Mouse (Mus musculus): ENCODE results near the gene Rpl35.

The Rpl35 gene

DNA sequence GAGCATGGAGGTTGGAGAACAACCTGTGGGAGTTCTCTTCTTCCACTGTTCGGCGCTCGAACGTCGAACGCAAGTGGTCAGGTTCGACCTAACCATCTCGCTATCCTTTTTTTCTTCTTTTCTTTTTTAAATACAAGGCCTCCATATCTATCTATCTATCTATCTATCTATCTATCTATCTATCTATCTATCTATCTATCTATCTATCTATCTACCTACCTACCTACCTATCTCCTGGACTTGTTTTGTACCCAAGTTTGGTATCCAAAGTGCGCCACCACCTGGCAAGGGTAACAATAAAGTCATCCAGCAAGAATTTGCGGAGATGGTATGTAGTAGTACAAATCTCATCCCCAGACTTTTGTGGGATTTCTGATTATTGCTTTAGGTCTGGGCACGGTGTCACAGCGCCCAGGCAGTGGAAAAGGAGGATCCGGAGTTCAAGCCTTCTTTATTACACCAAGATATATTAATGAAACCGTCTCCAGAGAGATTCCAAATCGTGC lies at the start of gene Rpl35:
Gene Rpl35, minus strand, starts transcription at position 51 of the 506 bp plus-strand sequence.
- 11% methylated on average over 15 of the region's 15 CpGs for WGBS

DNA sequence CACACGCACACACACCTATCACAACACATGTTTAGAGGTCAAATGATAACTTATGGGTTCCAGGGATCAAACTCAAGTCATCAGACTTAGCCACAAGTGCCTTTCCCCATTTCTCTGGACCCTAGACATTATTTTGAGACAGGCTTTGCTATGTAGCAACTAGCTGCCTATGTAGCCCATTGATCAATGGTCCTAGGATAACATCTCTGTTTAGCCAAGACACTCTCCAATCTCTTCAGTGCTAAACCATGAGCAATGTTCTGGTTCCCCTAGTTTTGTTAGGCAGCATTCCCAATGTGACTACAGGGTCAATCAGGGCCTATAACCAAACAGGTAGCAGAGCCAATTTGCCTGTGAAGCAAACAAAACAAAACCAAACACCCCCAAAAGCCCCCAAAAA lies 43.1 kb upstream of the Rpl35 start:
- 100% methylated on average over 1 of the region's 1 CpGs for WGBS

DNA sequence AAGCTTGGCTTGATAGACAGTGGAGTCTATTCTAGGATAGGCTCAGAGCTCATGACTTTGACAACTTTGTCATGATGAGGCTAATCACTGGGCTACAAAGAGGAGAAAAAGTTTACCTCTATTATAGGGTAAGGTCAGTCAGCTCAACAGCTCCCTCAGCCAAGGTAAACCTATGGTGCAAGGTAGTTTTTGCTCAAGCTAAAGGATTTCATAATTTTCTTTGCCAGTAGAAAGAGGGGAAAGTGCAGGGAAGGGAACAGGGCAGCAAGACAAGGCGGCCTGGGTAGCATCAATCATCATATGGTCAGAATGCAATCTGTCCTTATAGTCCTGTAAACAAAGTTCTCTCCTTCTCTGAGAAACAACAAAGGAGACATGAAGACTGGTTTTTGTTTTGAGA lies 34.8 kb upstream of the Rpl35 start:
- 98% methylated on average over 1 of the region's 1 CpGs for WGBS

DNA sequence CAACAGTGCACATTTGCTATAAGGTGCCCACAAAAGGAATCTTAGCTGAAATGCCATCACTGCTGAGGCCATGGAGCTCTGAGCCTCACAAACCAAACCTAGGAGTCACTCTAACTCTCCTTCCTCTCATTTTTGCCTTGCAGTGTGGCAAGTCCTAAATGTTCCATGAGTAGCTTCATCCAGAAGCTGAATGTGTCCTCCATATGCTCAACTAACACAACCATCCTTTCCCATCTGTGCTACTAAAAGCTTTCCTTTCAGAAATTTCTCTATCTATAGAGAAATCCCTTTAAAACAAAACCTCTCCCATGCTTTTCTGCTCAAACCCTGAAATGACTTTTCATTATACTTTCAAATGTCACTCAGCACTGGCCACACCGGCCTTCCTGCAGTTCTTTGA lies 26.2 kb upstream of the Rpl35 start:
- 54% methylated on average over 1 of the region's 1 CpGs for WGBS

DNA sequence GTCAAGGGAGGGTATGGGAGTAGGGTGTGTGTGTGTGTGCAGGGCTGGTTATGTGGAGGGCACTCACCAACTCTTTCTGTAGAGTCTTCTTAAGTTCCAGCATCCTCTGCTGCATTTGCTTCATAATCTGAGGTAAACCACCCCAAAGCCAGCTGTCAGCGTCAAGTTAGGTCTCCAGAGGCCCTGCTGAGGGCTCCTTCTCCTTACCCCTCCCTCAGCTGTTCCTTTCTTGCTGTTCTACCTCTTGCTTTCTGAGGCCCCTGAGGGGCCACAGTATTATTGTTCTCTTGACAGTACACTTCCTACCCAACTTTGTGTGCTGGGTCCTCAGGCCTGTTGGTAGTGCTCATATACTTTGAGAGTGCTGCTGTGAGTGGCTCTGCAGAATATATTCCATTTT lies 14.6 kb upstream of the Rpl35 start:
- WGBS, result 90% methylated on average over 1 of the region's 1 CpGs

DNA sequence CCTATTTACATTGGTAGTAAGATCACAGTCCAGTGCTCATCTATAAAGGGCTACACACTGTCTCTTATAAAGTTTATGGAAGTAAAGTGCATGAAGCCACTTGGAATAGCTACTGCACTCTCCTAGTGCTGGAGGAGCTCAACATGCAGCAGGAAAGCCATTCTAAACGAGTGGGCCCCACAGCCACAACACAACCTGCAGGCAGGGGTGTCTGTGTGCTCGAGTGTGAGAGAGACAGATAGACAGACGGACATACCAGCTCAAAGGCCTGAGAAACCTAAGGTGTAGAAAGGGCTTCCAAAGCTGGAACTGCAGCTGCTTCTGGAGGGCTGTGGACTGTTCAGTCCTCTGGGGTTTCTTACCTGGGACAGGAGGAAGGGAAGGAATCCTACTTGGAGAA lies 11.2 kb upstream of the Rpl35 start:
- WGBS, result 70% methylated on average over 3 of the region's 3 CpGs

DNA sequence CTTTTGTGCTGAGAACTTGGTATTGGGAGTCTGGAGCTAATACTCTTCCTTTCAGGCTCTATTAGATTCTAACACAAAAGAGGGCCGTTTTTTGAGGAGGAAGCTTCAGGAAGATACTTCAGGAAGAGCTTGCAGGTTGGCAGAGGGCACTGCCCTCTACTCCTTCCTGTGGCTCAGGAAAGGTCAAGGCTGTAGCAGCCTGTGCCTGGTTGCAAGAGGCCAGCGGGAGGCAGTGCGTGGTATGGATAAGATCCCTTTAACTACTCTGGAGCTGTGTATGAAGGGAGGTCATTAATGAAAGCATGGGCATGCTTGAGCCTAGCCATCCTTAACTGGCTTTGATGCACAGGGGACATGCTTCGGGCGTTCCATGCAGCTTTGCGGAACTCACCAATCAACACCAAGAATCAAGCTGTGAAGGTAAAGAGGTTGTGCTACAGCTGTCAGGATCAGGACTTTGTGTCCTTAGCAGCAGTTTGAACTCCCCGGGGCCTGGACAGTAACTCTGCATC lies 7.4 kb upstream of the Rpl35 start:
- 85% methylated on average over 7 of the region's 7 CpGs for WGBS

DNA sequence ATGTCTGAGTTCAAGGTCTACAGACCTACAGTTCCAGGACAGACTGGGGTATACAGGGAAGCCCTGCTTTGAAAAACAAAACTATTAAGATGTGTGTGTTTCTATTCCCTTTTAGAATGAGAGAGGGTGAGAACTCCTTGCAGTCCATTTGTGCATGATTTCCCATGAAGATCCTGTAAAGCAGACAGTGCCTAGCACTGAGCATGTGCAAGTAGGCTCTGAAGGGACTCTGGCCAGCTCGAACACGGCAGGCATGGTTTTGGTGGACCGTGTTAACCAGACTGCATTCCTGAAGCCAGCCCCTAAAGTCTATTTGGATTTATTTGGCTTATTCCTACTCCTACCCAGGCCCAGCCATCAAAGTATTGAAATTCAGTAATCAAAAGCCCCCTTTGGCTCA lies 6.5 kb upstream of the Rpl35 start:
- 53% methylated on average over 3 of the region's 3 CpGs for WGBS

DNA sequence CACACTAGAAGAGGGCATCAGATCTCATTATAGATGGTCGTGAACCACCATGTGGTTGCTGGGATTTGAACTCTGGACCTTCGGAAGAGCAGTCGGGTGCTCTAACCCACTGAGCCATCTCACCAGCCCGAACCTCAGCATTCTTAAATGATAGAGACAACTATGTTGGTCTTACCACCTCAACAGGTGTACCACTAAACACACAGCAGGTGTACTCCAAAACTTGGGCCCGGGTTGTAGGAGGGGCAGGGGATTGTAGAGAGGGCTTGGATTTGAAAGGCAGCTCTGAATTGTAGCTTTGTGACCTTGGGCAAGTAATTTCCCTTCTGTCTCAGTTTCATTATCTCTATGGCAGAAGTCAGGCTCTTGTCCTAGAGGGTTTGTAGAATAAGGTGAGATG lies 4.7 kb upstream of the Rpl35 start:
- WGBS, result 89% methylated on average over 5 of the region's 5 CpGs

DNA sequence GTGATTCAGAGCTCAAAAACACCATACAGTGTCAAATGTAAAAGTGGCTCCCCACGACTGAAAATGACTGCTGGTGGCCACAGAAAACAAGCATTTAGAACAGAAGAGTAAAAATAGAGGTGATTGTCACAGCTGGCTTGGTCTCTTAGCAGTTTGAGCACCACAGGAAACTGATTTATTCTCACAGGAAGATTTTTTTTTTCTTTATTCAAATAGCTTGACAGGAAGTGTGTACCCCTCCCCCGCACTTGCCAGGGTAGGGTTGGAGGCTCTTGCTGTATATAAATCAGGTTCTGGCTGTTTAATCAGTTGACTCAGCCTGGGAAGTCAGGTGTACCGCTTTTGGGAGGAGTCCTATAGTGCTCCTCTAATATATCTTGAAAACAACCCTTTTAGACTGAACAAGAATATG lies 3.5 kb upstream of the Rpl35 start:
- 16% methylated on average over 3 of the region's 3 CpGs for WGBS

DNA sequence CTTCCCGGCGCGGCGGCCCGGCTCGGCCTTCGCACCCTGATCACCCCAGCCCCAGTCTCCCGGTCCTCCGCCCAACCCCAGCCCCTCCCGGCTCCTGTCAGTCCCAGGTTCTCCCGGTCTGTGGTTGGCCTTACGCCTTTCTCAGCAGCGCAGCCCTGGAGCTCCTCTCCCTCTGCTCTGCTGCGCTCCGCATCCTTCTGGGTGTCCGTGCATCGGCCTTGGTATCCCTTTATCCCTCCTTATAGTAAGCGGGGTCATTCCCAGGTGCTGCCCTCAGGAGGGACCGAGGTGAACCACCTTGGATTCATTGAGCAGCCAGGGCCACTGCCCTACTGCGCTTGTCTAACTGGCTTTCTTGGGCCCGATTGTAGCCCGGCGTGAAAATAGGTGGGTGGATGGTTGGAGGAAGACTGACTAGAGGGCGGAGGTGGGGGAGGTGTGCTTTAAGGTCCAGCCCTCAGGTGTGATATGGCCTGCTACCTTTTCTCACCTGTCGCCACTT lies 3.0 kb upstream of the Rpl35 start:
- WGBS, result under 1% methylated on average over 25 of the region's 25 CpGs

DNA sequence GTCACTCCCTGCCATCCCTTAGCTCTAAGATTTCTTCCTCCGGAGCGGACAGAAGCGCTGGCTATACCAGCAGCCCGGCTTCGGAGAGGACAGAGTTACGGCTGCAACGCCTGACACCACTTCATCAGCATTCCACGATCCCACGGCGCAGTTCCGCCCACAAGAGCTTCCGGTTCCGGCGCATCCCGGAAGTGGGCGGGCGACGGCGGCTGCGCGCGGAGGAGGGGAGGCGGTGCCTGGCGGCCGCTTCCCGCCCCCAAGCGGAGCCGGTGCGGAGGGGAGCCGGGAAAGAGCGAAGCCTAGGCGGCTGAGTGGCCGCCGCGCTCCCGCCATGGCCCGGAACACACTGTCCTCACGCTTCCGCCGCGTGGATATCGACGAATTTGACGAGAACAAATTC lies 2.4 kb upstream of the Rpl35 start:
- under 1% methylated on average over 44 of the region's 44 CpGs for WGBS

DNA sequence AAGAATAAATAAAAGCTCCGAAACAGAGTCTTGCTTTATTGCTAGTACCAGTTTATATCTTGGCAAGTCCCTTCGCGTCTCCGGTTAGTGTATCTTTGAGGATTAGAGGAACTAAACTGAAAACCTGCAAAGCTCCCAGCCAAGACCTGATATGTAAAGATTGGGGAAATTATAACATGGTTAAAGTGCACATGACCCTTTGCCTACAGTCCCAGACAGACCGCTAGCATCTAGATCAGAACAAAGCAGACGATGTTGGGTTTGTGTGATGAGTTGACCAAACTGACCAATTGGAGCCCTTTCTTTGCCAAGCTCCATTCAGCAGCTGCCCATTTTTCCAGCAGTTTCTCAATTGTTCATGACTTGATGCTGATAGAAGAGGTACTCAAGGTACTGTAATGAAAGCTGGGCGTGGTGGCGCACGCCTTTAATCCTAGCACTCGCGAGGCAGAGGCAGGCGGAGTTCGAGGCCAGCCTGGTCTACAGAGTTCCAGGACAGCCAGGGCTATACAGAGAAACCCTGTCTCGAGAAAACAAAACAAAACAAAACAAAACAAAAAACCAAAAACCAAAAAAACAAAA lies 816 bp upstream of the Rpl35 start:
- 79% methylated on average over 14 of the region's 14 CpGs for WGBS

DNA sequence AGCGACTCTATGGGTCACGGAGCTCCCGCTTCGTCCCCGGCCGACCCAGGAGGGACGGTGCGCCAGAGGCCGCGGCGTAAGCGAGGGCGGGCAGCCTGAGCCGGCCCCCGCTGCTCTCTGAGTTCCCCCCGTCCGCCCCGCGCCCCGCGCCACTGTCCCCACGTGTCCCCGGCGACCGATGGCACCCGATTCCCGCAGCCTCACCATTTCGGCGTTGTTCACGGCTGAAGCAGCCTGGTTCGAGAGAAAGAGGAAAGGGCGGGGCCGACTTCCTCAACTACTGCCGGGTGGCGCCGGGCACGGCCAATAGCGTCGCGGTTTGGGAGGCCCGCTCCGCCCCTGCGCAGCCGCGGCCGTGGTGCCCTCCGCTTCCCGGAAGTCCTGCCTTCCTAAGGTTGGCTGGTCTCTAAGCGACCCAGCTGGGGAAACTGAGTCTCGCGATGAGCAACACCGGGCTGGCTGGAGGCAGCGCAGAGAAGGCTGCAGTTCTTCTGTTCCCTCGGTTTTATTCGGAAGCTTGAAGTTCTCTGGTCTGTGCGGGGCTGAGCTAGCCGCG lies 466 bp downstream of the Rpl35 start, which contains the start of gene Arpc5l:
Gene Arpc5l, plus strand, starts transcription at position 469 of the 556 bp plus-strand sequence.
- WGBS, result 1% methylated on average over 53 of the region's 58 CpGs

DNA sequence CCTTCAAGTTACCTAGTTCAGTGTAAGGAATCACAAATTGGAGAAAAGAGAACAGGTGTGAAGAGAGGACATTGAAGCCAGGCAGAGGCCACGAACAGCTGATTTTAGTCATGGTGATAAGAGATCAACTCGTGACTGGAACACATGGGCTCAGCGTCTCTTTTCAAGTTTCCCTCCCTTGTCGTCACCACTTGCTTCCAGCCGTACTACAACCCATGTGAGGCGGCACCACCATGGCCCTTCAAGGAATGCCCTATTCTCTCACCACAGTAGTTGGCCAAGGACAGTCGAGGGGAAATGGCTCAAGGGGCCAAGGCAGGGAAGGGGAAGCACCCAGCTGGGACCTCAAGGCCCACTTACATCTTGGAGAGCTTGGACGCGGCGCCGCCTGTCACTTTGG lies 1.1 kb downstream of the Rpl35 start:
- under 1% methylated on average over 11 of the region's 11 CpGs for WGBS

DNA sequence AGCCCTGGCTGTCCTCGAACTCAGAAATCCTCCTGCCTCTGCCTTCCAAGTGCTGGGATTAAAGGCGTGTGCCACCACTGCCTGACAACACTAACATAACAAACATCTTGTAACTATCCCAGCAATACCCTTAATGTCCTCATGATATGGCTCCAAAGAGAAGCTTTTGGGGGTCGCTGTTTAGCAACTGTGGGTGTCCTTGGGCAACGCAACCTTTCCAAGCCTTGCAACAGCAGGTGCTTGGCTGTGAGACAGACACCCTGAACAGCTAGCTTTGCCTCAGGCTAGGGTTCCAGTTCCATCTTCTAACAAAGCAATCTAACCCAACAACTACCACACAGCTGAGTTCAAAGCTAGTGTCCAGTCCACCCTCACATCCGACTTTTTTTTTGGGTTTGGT lies 1.9 kb downstream of the Rpl35 start:
- 64% methylated on average over 5 of the region's 5 CpGs for WGBS

DNA sequence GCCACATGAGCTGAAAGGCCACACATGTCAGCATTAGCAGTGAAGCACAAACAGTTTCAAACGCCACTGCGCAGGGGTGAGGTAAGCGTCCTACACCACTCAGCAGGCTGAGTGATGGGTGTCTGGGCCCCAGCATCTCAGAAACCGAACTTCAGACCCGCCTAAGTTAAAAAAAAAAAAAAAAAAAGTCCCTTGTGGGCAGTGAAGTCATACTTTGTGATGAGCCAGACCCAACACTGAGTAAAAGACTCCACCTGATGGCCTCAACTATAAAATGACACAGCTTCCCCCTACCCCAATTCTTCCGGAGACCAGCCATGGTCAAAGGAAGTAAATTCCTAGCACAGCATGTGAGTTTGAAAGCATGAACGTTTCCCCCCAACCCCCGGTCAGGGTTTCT lies 2.3 kb downstream of the Rpl35 start:
- WGBS, result 38% methylated on average over 8 of the region's 8 CpGs

DNA sequence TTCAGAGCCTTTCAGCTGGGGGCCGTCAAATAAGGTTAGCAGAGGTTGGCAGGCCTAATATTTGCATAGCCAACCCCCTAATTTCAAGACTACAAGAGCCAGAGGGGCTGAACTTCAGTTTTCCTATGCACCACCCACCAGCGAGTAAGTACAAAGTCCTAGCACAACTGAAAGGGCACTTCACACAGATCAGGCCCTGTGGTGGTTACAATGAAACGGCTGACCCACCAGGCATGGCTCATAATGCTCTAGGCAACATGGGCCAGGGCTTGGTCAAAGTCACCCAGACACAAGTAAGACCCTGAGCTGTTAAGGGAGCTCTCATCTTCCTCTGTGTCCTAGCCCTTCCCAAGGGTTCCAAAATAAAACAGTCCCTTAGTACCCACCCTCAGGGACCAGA lies 3.6 kb downstream of the Rpl35 start:
- 68% methylated on average over 3 of the region's 3 CpGs for WGBS

DNA sequence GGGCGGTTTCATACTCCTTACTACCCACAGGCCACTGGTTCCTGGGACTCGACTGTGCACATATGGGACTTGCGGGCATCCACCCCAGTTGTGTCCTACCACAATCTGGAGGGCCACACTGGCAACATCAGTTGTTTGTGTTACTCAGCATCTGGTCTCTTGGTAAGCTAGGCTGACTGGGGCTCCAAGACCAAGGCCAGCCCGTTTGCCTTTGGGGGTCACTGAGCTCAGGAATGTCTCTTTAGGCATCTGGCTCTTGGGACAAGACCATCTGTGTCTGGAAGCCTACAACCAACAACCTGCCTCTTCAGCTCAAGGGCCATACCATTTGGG lies 4.9 kb downstream of the Rpl35 start:
- 77% methylated on average over 4 of the region's 4 CpGs for WGBS

DNA sequence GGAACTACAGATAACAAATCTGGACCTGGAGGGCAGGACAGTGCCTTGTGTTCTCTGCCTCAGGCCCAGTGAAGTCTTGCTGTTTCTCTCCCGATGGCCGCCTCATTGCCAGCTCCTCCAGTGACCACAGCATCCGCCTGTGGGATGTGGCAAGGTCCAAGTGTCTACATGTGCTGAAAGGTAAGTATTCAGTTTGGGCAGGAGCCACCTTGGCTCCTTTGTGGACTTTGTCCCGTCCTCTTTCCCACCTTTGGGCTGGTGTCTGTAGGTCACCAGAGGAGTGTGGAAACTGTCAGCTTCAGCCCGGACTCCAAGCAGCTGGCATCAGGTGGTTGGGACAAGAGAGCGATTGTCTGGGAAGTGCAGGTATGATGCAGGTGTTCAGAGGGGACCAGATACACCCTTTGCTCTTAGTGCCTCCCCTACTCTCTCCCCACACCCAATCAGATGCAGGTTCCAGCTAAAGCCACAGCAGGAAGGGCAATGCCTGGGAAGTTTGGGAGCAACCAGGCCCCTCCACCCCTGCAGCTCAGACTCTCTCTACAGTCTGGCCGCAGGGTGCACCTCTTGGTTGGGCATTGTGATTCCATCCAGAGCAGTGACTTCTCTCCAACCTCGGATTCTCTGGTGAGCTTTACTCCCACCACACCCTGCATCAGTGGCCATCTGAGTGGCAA lies 5.4 kb downstream of the Rpl35 start:
- 65% methylated on average over 8 of the region's 8 CpGs for WGBS

DNA sequence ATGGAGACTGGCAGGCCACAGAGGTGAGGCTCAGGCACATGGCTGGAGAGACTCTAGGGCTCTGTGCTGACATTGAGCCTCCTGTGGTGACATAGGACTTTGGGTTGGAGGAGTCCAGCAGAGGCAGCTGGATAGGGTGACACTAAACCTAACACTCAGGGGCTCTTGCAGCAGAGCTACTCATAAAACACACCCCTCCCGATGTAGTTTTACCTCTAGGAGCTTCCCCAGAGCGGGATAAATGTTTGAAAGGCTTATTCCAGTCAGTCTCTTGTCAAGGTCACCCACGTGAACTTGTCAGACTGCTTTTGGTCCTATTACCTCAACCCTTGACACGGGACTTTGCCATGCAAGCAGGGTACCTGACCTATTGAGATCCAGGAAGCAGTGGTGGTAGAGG lies 6.0 kb downstream of the Rpl35 start:
- WGBS, result 65% methylated on average over 4 of the region's 4 CpGs

DNA sequence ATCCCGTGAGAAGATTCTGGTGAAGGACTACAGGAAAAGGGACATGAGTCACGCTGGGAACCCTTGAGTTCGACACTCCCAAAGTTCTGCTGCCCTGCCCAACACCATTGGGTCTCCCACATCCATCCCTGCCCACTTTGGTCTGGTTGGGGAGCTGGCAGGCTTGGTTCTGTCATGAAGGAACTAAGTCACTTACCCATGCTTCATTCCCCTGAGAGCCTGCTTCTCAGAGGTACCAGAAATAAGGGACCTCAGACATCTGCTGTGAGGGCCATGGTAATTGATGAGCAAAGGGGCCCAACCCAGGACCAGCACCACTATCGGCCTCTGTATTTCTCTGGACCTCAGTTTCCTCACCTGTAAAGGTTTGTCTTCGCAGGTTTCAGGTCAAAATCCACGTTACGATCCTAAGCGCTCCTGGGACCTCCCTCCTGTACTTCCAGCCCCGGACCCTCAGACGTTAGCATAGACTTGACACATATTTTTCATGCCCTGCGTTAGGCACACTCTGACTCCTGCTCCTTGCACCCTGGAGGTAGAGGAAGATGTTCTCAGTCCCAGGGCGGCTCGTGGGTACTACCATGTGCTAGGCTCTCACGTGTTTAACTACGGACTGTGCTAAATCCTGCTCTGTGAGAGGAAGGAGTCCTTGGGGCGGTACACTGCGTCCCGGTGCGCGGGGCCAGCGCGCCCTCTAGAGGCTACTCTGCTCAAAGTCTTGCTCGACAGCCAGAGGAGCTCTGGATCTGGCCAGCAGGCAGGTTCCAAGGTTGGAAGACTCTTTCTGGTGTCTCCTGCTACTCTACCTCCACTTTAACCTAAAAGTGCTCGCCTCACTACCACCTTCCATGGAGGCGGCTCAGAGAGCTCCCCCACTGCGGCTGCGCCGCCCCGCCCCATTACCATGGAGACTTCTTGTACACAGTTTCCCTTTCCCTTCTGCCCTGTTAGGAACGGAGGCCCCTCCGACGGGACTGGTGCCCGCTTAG lies 7.7 kb downstream of the Rpl35 start, which contains the start of gene Wdr38:
Gene Wdr38, plus strand, starts transcription at position 91 of the 989 bp plus-strand sequence.
- 10% methylated on average over 33 of the region's 33 CpGs for WGBS

Data from cerebral cortex, adult 2 months (tissue).